Mouse (Mus musculus) liver, postnatal 0 days (tissue): ENCODE measurements at regions not wholly inside any gene's neighbourhood (a gene's known extent, or its start where the extent isn't known, plus 50 kb on each side); places are given as distances from the start of the nearest gene placed in this dataset.

Experiments
- ATAC-seq: fragments of 200-750 bp; cut with Nextera tagmentation; 2 replicates; pipeline ENCODE4 v1.8.0; 2017; ENCODE audit warnings: mild to moderate bottlenecking, moderate library complexity
- DNase-seq: peaks from one replicate; pipeline ENCODE4 v3.0.0-alpha.2; 2016
- H3K27ac ChIP-seq: fragments of 300-500 bp; sonication (generic); 2 replicates; pipeline ENCODE4 v1.5.1; 2014; ENCODE audit warnings: antibody characterized with exemption, moderate library complexity, mild to moderate bottlenecking, low read depth
- H3K27me3 ChIP-seq: fragments of 300-500 bp; sonication (generic); 2 replicates; pipeline ENCODE4 v1.6.1; 2014; ENCODE audit warnings: low read length, control low read depth, mixed read lengths; ENCODE audit not compliant: insufficient read depth
- H3K36me3 ChIP-seq: fragments of 300-500 bp; sonication (generic); replicated peaks from 2 replicates; pipeline ENCODE4 v1.6.1; 2014; ENCODE audit warnings: mild to moderate bottlenecking, control low read depth, low read length, moderate library complexity, mixed read lengths; ENCODE audit not compliant: insufficient read depth
- H3K4me1 ChIP-seq: fragments of 300-500 bp; sonication (generic); 2 replicates; pipeline ENCODE4 v1.6.1; 2014; ENCODE audit warnings: antibody characterized with exemption, mild to moderate bottlenecking, control low read depth; ENCODE audit not compliant: insufficient read depth
- H3K4me2 ChIP-seq: fragments of 300-500 bp; sonication (generic); 2 replicates; pipeline ENCODE4 v1.6.1; 2014; ENCODE audit warnings: low read depth, mild to moderate bottlenecking, low read length, moderate library complexity, mixed read lengths
- H3K4me3 ChIP-seq: fragments of 300-500 bp; sonication (generic); 2 replicates; pipeline ENCODE4 v1.5.1; 2014; ENCODE audit warnings: low read depth, low read length
- H3K9ac ChIP-seq: fragments of 300-500 bp; sonication (generic); replicated peaks from 2 replicates; pipeline ENCODE4 v1.6.1; 2014; ENCODE audit warnings: mild to moderate bottlenecking, moderate library complexity
- H3K9me3 ChIP-seq: fragments of 300-500 bp; sonication (generic); 2 replicates; pipeline ENCODE4 v1.6.1; 2016; ENCODE audit warnings: mild to moderate bottlenecking, control low read depth, low read length, mixed read lengths
- CTCF ChIP-seq: sonication (generic); IDR thresholded peaks from 2 replicates; pipeline ENCODE4 v1.5.1; 2016; ENCODE audit warnings: antibody characterized with exemption, low read depth
- EP300 ChIP-seq: IDR thresholded peaks from 2 replicates; pipeline ENCODE4 v1.6.1; 2016; ENCODE audit warnings: antibody characterized with exemption, low read depth, mild to moderate bottlenecking
- WGBS: fragments of 180-500 bp; shearing (Covaris S2); extraction: QIAGEN DNeasy Blood & Tissue Kit; methylation state at CpG from one replicate; pipeline ENCODE4 v1.1.7; 2014; ENCODE audit not compliant: insufficient replicate concordance; 5-methylcytosine and 5-hydroxymethylcytosine counted together

DNA sequence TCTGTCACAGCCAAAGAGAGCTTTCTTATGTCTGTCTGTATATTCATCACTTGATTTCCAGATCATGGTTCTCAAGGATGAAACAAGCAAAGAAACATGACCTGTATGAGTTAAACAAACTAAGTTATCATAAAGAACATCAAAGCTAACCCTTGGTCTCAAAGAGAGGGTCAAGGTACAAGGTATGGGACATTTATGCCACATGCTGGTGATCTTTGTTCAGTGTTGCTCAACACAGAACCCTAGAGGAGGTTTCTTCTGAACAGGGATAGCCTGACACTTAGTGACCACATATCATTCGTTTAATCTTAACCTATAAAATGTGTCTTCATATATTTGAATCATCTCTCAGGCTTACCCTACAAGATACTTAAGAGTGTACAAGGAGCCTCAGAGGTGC, 170.6 kb upstream of the Lrig3 start:
- DNase-seq (no peak), ATAC-seq (peak; percentile 36; the same call in 1 of the 2 replicates)
- H3K4me1 ChIP-seq: no peaks in the 10 kb centered on the region
- no peaks in the 10 kb centered on the region for H3K9me3 ChIP-seq
- no peaks in the 10 kb centered on the region for H3K36me3 ChIP-seq
- H3K9ac ChIP-seq: no peak overlapping the region
- WGBS: 57% methylated on average over 1 of the region's 1 CpGs
- TF ChIP-seq CTCF: no peak
- 0 out of 2 replicates have a peak, but pooled peaks have one; percentile 16 for TF ChIP-seq EP300
- H3K4me2 ChIP-seq: no peak overlapping the region
- H3K27me3 ChIP-seq: no peaks in the 10 kb centered on the region
- H3K4me3 ChIP-seq: no peak overlapping the region
- H3K27ac ChIP-seq: no peak overlapping the region

DNA sequence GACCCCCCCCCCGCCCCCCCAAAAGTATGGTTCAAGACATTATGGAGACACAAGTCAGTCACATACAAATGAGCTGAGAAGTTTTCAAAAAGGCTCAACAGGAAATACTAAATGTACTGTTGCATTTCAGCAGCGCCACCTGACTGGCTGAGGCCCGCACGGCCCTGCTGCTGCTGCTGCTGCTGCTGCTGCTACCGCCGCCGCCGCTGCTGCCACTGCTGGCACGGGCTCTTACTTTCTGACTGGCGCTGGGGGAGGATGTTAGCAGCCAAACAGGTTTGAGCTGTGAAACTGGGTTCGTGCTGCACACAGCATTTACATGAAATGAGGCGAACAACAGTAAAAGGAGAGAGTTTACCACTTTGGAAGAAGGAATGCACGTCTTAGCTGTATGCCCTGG, 167.3 kb upstream of the Lrig3 start:
- ATAC-seq (no peak), DNase-seq (no peak)
- Histone ChIP-seq H3K9me3 (no peaks in the 10 kb centered on the region), H3K4me3 (no peak overlapping the region), H3K36me3 (no peaks in the 10 kb centered on the region), H3K27me3 (no peaks in the 10 kb centered on the region), H3K4me1 (no peaks in the 10 kb centered on the region), H3K27ac (no peak overlapping the region), H3K9ac (no peak overlapping the region), H3K4me2 (no peak overlapping the region)
- 28% methylated on average over 13 of the region's 13 CpGs for WGBS
- TF ChIP-seq EP300 (no peak), CTCF (no peak)

DNA sequence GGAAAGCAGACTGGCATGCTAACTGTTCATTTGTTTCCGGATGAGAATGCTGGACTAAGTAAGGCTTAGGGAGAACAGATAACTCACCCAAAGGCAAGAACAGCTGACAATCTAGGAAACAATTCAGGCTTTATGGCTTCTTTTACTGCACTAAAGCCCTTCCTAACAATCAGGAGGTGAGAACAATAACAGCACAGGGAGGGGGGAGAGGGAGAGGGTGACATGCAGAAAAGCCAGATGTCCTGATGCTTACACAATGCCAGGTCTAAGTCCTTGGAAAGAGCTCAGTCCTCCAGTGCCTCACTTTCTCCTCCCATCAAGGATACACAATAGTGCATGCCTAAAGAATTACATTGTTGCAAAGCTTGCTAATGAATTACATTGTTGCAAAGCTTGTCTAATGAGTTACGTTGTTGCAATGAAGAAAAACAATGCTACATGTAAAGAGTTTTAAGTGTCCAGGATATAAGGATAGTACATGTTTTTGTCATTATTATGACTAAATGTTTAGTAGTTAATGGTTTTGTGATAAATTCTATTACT, 165.3 kb upstream of the Lrig3 start:
- Histone ChIP-seq H3K27me3 (no peaks in the 10 kb centered on the region), H3K27ac (no peak overlapping the region), H3K9me3 (no peaks in the 10 kb centered on the region), H3K36me3 (no peaks in the 10 kb centered on the region), H3K4me3 (no peak overlapping the region), H3K9ac (no peak overlapping the region), H3K4me1 (no peaks in the 10 kb centered on the region), H3K4me2 (no peak overlapping the region)
- DNase-seq: no peak
- no peak for TF ChIP-seq CTCF
- WGBS: 80% methylated on average over 2 of the region's 2 CpGs
- no peak for ATAC-seq

DNA sequence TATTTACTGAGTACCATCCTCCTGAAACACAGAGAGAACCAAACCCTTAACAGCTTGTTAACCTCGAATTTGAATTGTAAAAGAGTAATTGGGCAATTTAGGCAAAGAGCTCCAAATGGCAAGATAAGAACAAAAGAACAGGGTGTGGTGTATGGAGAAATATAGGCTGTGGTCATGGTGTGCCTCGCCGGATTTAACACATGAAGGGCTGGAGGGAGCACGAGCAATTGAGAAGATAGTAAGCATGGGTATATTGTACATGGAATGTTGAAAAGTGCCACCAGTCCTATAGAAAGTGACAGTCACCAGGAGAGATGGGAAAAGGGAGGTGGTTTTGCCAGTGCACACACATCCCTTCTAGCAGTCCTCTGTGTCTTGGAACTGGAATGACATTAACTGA, 164.5 kb upstream of the Lrig3 start:
- H3K36me3 ChIP-seq: no peaks in the 10 kb centered on the region
- H3K4me3 ChIP-seq: no peak overlapping the region
- H3K4me1 ChIP-seq: no peaks in the 10 kb centered on the region
- no peak overlapping the region for H3K4me2 ChIP-seq
- ATAC-seq: no peak
- H3K27me3 ChIP-seq: no peaks in the 10 kb centered on the region
- DNase-seq: no peak
- no peaks in the 10 kb centered on the region for H3K9me3 ChIP-seq
- TF ChIP-seq CTCF: no peak
- TF ChIP-seq EP300: no peak
- no peak overlapping the region for H3K9ac ChIP-seq
- no peak overlapping the region for H3K27ac ChIP-seq
- 49% methylated on average over 4 of the region's 4 CpGs for WGBS

DNA sequence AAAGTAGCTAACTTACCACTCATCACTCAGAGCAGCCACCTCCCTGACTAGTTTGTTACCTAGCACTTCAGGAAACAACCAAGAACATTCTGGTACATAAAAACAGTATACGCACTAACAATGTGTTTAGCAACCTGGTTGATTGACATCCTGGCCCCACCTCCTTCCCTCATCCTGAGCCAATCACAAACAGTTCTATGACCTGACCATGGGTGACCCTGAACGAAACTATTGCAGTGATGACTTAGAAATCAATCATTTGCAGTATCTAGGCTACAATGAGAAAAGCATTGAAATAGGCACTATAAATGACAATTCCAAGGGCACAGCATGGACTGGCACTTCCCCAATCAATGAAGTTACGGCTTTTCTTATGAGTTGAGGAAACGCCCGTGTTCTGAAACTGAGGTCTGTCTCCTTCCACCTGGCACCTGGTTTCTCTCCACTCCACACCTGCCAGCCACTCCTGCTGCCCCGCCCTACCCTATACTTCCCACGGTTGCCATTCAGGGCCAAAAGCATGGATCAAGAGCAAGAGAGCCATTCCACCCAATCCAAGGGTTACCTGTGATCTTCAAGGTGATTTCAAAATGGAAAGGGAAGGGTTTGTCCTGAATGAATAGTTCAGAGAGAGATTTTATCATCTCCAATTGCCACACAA, 162.9 kb upstream of the Lrig3 start:
- Histone ChIP-seq H3K9ac (no peak overlapping the region), H3K27ac (no peak overlapping the region), H3K27me3 (no peaks in the 10 kb centered on the region), H3K4me1 (no peaks in the 10 kb centered on the region), H3K36me3 (no peaks in the 10 kb centered on the region), H3K9me3 (no peaks in the 10 kb centered on the region), H3K4me2 (no peak overlapping the region), H3K4me3 (no peak overlapping the region)
- no peak for TF ChIP-seq CTCF
- no peak for TF ChIP-seq EP300
- peak; percentile 68 for ATAC-seq
- no peak for DNase-seq
- WGBS: 77% methylated on average over 7 of the region's 7 CpGs

DNA sequence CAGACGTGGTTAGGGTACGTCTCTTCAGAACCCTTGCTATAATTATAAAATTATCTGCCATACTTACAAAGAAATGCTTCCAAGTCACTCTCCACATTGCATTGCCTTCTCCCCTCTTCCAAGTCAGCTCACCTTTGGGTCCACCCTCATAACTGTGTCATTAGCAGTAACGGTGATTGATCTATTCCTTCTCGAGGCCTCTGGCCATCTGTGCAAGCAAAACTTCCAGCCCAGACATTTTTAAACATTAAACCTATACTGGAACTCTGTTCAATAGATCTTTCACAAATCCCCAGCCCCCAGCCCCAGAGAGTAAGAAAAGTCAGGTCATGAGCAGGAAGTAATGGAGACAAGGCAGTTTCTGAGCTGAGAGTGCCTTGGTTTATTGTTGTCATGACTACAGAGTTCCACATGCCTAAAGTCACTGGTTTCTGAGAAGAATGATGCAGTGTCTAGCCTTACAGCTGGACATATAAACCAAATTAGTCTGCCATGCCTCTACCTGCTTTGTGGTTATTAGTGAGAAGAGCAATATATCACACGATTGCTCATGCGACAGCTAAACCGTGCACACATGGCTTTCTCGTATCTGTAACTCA, 156.1 kb upstream of the Lrig3 start:
- H3K4me1 ChIP-seq: no peaks in the 10 kb centered on the region
- TF ChIP-seq EP300 (no peak), CTCF (no peak)
- WGBS: 79% methylated on average over 8 of the region's 8 CpGs
- ATAC-seq (no peak), DNase-seq (no peak)
- no peaks in the 10 kb centered on the region for H3K36me3 ChIP-seq
- no peak overlapping the region for H3K4me2 ChIP-seq
- H3K9ac ChIP-seq: no peak overlapping the region
- H3K27me3 ChIP-seq: no peaks in the 10 kb centered on the region
- no peak overlapping the region for H3K27ac ChIP-seq
- H3K4me3 ChIP-seq: no peak overlapping the region
- no peaks in the 10 kb centered on the region for H3K9me3 ChIP-seq
